Mouse (Mus musculus): ENCODE measurements around the gene Dusp12. TPM values are rescaled to one million over a fixed set of nuclear protein-coding genes. Genes with fewer than 3 reads are reported as not detected.

Dusp12 gene
- polyA plus RNA-seq, 1 experiment from 2014 or later, result 51.7 TPM

GRCm38 (mm10) chr1:170912891-170913615 is 27.7 kb upstream of the Dusp12 start, which contains the start of gene Fcrlb:
Fcrlb (minus strand) TSS chr1:170912941.
- H3K36me3 ChIP-seq, result no peaks in the 10 kb centered on the region
- H3K9ac ChIP-seq (replicated peaks), result no peak within 1 kb of the TSS
- H3K4me3 ChIP-seq (replicated peaks), result no peak within 1 kb of the TSS
- no peak for ATAC-seq (ENCODE audit: low FRiP score)
- peaks cover 7% of the 10 kb centered on the region for H3K4me1 ChIP-seq
- H3K4me2 ChIP-seq, result no peak within 1 kb of the TSS
- 76% methylated on average over 5 of the region's 5 CpGs for WGBS
- no peak within 1 kb of the TSS for H3K27ac ChIP-seq (replicated peaks)
- H3K9me3 ChIP-seq (replicated peaks), result no peaks in the 10 kb centered on the region
- H3K27me3 ChIP-seq (replicated peaks), result peaks cover 22% of the 10 kb centered on the region

GRCm38 (mm10) chr1:170911907-170912660 is 26.7 kb upstream of the Dusp12 start:
- ATAC-seq (ENCODE audit: low FRiP score), result no peak
- Histone ChIP-seq H3K4me1 (peaks cover 17% of the 10 kb centered on the region), H3K4me2 (no peak overlapping the region)

GRCm38 (mm10) chr1:170908341-170908740 is 23.0 kb upstream of the Dusp12 start:
- Histone ChIP-seq H3K4me1 (peaks cover 17% of the 10 kb centered on the region), H3K27me3 (replicated peaks) (peaks cover 52% of the 10 kb centered on the region), H3K4me3 (replicated peaks) (peak overlapping the region; percentile 64), H3K27ac (replicated peaks) (no peak overlapping the region), H3K9me3 (replicated peaks) (no peaks in the 10 kb centered on the region), H3K36me3 (no peaks in the 10 kb centered on the region), H3K9ac (replicated peaks) (peak overlapping the region; percentile 62), H3K4me2 (peak overlapping the region; percentile 92)
- peak; percentile 81 for ATAC-seq (ENCODE audit: low FRiP score)
- 4% methylated on average over 21 of the region's 21 CpGs for WGBS

More at GRCm38 (mm10) chr1:170911907-170912660, 26.7 kb upstream of the Dusp12 start:
- Histone ChIP-seq H3K9me3 (replicated peaks) (no peaks in the 10 kb centered on the region), H3K36me3 (no peaks in the 10 kb centered on the region), H3K4me3 (replicated peaks) (no peak overlapping the region), H3K9ac (replicated peaks) (no peak overlapping the region), H3K27me3 (replicated peaks) (peaks cover 31% of the 10 kb centered on the region), H3K27ac (replicated peaks) (no peak overlapping the region)
- WGBS, result 84% methylated on average over 11 of the region's 11 CpGs

- Histone ChIP-seq H3K4me2 (peak overlapping the region; percentile 92), H3K27me3 (replicated peaks) (peaks cover 56% of the 10 kb centered on the region), H3K9me3 (replicated peaks) (no peaks in the 10 kb centered on the region), H3K27ac (replicated peaks) (peak overlapping the region; percentile 38; the same call in 1 of the 2 replicates), H3K4me1 (peaks cover 17% of the 10 kb centered on the region), H3K4me3 (replicated peaks) (peak overlapping the region; percentile 64), H3K36me3 (no peaks in the 10 kb centered on the region), H3K9ac (replicated peaks) (peak overlapping the region; percentile 62)
- peak; percentile 86 for ATAC-seq (ENCODE audit: low FRiP score)
- WGBS, result under 1% methylated on average over 71 of the region's 71 CpGs
Measured at GRCm38 (mm10) chr1:170907456-170908191, 22.3 kb upstream of the Dusp12 start.

GRCm38 (mm10) chr1:170907111-170907455 is 21.7 kb upstream of the Dusp12 start:
- Histone ChIP-seq H3K4me1 (peaks cover 17% of the 10 kb centered on the region), H3K4me3 (replicated peaks) (peak overlapping the region; percentile 64), H3K27ac (replicated peaks) (no peak overlapping the region), H3K9ac (replicated peaks) (peak overlapping the region; percentile 62), H3K4me2 (peak overlapping the region; percentile 92), H3K36me3 (no peaks in the 10 kb centered on the region), H3K27me3 (replicated peaks) (peaks cover 61% of the 10 kb centered on the region), H3K9me3 (replicated peaks) (no peaks in the 10 kb centered on the region)
- ATAC-seq (ENCODE audit: low FRiP score), result no peak
- 21% methylated on average over 11 of the region's 11 CpGs for WGBS

- H3K9me3 ChIP-seq (replicated peaks), result no peaks in the 10 kb centered on the region
- no peak overlapping the region for H3K27ac ChIP-seq (replicated peaks)
- ATAC-seq (ENCODE audit: low FRiP score), result no peak
- peaks cover 50% of the 10 kb centered on the region for H3K27me3 ChIP-seq (replicated peaks)
- H3K36me3 ChIP-seq, result no peaks in the 10 kb centered on the region
- 89% methylated on average over 5 of the region's 5 CpGs for WGBS
- no peak overlapping the region for H3K9ac ChIP-seq (replicated peaks)
- H3K4me3 ChIP-seq (replicated peaks), result no peak overlapping the region
- H3K4me1 ChIP-seq, result peaks cover 17% of the 10 kb centered on the region
- no peak overlapping the region for H3K4me2 ChIP-seq
Measured at GRCm38 (mm10) chr1:170903485-170903884, 18.1 kb upstream of the Dusp12 start.

- 0 out of 2 replicates have a peak, but pooled peaks cover 3% of the 10 kb centered on the region for H3K4me1 ChIP-seq
- no peak overlapping the region for H3K9ac ChIP-seq (replicated peaks)
- H3K36me3 ChIP-seq, result no peaks in the 10 kb centered on the region
- H3K9me3 ChIP-seq (replicated peaks), result no peaks in the 10 kb centered on the region
- no peak overlapping the region for H3K27ac ChIP-seq (replicated peaks)
- peaks cover 43% of the 10 kb centered on the region for H3K27me3 ChIP-seq (replicated peaks)
- ATAC-seq (ENCODE audit: low FRiP score), result peak; percentile 66; the same call in 1 of the 2 replicates
- peak overlapping the region; percentile 27 for H3K4me2 ChIP-seq
- H3K4me3 ChIP-seq (replicated peaks), result no peak overlapping the region
- WGBS, result 33% methylated on average over 10 of the region's 10 CpGs
Measured at GRCm38 (mm10) chr1:170901536-170902238, 16.3 kb upstream of the Dusp12 start.

- Histone ChIP-seq H3K9ac (replicated peaks) (no peak overlapping the region), H3K27ac (replicated peaks) (no peak overlapping the region), H3K36me3 (no peaks in the 10 kb centered on the region), H3K4me2 (peak overlapping the region; percentile 23), H3K4me3 (replicated peaks) (no peak overlapping the region), H3K4me1 (0 out of 2 replicates have a peak, but pooled peaks cover 3% of the 10 kb centered on the region), H3K9me3 (replicated peaks) (no peaks in the 10 kb centered on the region), H3K27me3 (replicated peaks) (peaks cover 38% of the 10 kb centered on the region)
- 37% methylated on average over 10 of the region's 10 CpGs for WGBS
- ATAC-seq (ENCODE audit: low FRiP score), result no peak; the same call in 1 of the 2 replicates
Measured at GRCm38 (mm10) chr1:170900799-170901467, 15.6 kb upstream of the Dusp12 start.

GRCm38 (mm10) chr1:170898413-170899075 is 13.2 kb upstream of the Dusp12 start:
- Histone ChIP-seq H3K36me3 (no peaks in the 10 kb centered on the region), H3K4me2 (no peak overlapping the region), H3K4me3 (replicated peaks) (no peak overlapping the region), H3K27me3 (replicated peaks) (peaks cover 27% of the 10 kb centered on the region), H3K4me1 (0 out of 2 replicates have a peak, but pooled peaks cover 3% of the 10 kb centered on the region), H3K9ac (replicated peaks) (no peak overlapping the region), H3K27ac (replicated peaks) (no peak overlapping the region), H3K9me3 (replicated peaks) (no peaks in the 10 kb centered on the region)
- 82% methylated on average over 16 of the region's 16 CpGs for WGBS
- ATAC-seq (ENCODE audit: low FRiP score), result no peak

- 88% methylated on average over 5 of the region's 5 CpGs for WGBS
- Histone ChIP-seq H3K36me3 (no peaks in the 10 kb centered on the region), H3K4me2 (no peak overlapping the region), H3K9ac (replicated peaks) (no peak overlapping the region), H3K4me3 (replicated peaks) (no peak overlapping the region), H3K27ac (replicated peaks) (no peak overlapping the region), H3K9me3 (replicated peaks) (no peaks in the 10 kb centered on the region), H3K27me3 (replicated peaks) (peaks cover 15% of the 10 kb centered on the region), H3K4me1 (0 out of 2 replicates have a peak, but pooled peaks cover 3% of the 10 kb centered on the region)
- ATAC-seq (ENCODE audit: low FRiP score), result no peak
Measured at GRCm38 (mm10) chr1:170896651-170897281, 11.4 kb upstream of the Dusp12 start.

All from neural tube, embryonic 15.5 days (tissue).